Mouse (Mus musculus): ENCODE results near the gene Fam205a1.

DNA sequence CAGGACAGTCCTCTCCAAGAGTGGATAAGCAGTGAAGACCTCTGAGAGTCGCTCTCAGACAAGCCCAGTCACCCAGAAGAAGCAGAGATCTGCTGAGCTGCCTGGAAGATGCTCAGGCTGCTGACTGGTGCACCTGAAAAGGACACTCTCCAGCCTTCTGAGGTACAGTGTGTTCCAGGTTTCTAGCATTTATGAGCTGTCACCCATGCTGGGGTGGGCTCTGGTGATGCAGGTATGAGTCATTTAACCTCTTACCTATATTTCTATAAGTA is 26.9 kb upstream of the Fam205a1 start:
- no peak for TF ChIP-seq CTCF (IDR thresholded peaks at IDR 0.05; ENCODE audit: low read depth, low read length)
- no peak for TF ChIP-seq POLR2A (IDR thresholded peaks at IDR 0.05; ENCODE audit: insufficient read depth, low read length)

All from ES-Bruce4 (cell line).